Mouse (Mus musculus) v-Abl transformed pro-B cells (cell line): ENCODE data around the gene Thyn1.

Experiments used
- in situ Hi-C, 2 experiments: fragments of 400-800 bp; cut with MboI; formaldehyde crosslinking; loops; one replicate each; pipeline ENCODE4 v1.15.1; 2025; ENCODE audit not compliant: unreplicated experiment in 2 of 2

Gene Thyn1

DNA sequence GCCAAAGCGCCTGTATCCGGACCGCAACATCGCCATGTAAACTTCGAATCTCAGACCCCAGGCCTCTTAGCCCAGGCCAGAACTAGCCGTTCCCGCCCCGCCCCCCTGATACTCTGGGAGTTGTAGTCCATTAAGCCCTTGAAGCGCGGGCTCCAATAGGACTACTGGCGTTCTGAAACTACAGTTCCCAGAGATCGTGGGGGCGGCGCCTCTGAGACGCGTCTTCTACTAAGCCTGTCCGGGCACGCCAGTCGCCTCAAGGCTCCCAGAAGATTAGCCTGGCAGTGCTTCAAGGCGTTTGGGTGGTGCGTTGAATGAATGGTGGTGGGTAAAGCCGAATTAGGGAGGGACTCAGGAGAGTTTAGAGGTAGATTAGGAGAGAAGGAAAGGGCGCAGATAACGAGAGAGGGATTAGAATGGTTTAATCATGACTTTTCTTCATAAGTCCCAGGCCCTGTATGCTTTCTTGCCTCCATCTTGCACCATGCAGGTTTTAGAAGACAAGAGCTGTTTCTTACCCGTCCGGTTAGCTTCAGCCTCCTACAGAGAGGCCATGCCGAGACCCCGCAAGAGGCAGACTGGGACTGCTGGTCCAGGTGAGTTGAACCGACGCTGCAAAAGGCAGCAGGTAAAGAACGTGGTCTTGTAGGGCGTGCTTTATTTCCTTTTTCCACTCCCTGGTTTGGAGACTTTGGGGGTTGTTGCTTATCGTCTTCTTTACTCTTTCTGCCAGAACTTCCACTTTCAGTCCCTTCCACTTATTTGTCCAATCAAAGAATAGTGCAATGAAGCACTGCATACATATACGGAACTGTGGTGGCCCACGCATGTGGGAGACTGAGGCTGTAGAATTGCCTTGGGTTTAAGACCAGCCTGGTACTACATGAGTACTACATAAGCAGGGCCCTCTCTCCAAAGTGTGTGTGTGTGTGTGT, at the start of gene Thyn1, which contains the start of gene Acad8:
Thyn1 (plus strand) TSS at position 250 of the 935 bp plus-strand sequence.
Acad8 (minus strand) TSS at position 106 of the 935 bp plus-strand sequence.
- in situ Hi-C loops, result loop anchor here in 1 of 2 experiments (25.0 kb wide), 1 partner anchor 1862 kb away; no protein-coding TSS in a partner anchor

DNA sequence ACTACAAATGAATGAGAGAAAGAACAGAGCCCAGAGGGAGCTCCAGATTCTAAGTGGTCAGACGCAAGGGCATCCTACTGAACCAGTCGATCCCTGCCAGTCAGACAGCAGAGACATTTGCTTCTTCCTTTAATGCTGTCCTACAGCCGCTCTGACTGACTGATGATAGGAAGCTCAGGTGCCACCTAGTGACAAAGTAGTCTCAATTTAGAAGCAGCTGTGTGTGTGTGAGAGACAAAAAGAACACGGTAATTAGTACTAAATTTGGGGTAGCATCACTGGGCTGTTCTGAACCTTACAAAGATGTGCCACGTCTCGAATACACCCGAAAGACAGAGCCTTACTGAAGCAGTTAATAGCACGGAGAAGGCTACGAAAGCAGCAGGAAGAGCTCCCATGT, 21.8 kb upstream of the Thyn1 start:
- in situ Hi-C loops, result no loop called here

GRCm38 (mm10) chr9:26978776-26979175, 20.7 kb upstream of the Thyn1 start:
- in situ Hi-C loops, result no loop called here

DNA sequence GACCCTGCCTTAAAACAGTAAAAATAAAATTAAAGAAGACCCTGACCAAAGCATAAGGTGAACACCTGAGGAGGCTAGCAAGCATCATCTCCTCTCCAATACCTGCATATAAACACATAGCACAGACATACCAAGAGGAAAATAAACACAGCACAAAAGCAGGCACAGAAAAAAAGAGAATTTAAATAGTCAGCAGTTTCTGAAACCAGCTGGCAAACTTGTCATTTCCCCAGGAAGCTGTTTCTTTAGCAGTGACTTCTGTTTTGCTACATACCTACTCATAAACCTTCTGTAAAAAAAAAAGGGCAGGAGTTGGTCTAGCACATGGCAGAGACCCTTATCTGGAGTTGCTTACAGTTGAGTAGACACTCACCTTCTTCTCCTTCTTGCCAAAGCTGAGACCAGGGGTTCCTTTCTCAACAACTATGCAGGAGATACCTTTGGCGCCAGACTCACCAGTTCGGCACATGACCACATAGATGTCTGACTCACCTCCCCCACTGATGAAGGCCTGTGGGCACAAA, 14.4 kb upstream of the Thyn1 start:
- in situ Hi-C loops, result no loop called here

DNA sequence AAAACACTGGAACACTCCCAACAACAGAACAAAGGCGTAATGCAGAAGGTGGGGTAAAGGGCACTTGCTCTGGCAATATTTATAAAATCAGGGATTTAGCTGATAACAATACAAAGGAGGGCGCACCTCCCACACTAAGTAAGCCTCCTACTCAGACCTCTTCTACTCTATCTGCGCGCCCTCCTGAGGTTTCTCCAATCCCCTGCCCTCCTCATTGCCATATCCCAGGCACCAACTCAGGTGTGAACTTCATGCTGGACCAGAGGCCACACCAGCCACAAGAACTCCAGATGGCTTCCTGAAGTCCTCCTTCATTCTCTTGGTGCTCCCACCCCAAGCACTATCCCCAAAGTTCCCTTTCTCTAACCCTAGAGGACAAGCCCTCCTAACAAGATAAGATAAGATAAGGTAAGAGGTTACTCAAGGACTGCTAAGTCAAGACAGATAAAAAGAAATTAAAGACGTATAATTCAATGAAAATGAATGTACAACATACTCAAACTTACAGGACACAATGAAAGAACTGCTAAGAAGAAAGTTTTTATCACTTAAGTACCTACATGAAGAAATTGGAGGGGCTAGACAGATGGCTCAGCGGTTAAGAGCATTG, 13.7 kb upstream of the Thyn1 start:
- in situ Hi-C loops, result no loop called here

DNA sequence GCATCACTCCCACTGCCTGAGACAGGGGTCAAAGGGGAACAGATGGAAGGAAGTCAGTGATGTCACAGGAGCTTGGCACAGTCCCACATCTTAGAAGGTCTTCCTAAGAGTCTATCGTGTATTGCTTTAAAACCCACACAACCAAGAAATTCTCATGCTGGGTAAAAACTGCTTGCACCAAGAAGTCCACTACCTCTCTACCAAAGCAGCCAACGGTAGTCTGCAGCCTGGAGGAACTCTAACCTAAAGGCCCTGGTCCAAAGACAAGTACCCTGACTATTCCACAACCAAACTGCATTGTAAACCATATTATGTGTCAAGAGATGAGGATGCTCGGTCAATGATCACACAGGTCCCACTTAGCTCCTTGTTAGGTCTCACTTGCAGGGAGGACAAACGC, 9.3 kb upstream of the Thyn1 start:
- in situ Hi-C loops, result no loop called here

DNA sequence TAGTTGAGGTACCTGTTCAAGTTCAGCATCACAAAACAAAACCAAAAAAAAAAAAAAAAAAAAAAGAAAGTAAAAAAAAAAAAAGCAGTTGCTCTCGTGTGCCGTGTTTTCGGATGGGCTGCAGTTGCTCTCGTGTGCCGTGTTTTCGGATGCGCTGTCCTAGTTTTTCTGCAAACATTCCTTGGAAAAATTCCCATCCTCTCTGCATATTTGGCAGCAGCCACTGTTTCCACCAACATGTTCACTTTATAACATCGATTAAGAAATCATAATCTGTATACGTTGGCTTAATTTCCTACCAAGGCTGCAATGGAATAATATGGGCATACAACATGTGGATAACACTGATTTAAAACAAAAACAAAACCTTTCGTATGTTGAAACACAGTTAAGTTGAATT, 6.4 kb upstream of the Thyn1 start:
- in situ Hi-C loops, result no loop called here

DNA sequence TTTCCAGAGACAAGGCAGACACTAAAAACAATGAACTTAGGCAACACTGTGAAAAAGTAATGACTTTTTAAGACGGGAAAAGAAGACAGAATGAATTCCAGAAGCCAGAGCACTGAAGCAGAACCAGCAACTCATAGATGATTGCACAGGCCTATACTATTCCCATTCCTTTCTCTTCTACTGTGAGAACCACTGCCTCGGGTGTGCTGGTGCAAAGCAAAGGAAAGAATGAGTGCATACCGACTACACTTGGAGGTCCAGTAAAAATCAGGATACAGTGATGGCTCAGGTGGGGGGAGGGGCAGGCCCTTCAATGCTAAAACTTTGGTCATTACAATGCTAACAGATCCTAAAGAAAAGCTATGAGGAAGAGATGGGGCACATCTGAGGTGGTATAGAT, 5.6 kb upstream of the Thyn1 start:
- in situ Hi-C loops, result no loop called here

- in situ Hi-C loops, result no loop called here
Observed at GRCm38 (mm10) chr9:26997062-26997461, 2.4 kb upstream of the Thyn1 start.

GRCm38 (mm10) chr9:26997501-26997900, 2.0 kb upstream of the Thyn1 start:
- in situ Hi-C loops, result no loop called here

DNA sequence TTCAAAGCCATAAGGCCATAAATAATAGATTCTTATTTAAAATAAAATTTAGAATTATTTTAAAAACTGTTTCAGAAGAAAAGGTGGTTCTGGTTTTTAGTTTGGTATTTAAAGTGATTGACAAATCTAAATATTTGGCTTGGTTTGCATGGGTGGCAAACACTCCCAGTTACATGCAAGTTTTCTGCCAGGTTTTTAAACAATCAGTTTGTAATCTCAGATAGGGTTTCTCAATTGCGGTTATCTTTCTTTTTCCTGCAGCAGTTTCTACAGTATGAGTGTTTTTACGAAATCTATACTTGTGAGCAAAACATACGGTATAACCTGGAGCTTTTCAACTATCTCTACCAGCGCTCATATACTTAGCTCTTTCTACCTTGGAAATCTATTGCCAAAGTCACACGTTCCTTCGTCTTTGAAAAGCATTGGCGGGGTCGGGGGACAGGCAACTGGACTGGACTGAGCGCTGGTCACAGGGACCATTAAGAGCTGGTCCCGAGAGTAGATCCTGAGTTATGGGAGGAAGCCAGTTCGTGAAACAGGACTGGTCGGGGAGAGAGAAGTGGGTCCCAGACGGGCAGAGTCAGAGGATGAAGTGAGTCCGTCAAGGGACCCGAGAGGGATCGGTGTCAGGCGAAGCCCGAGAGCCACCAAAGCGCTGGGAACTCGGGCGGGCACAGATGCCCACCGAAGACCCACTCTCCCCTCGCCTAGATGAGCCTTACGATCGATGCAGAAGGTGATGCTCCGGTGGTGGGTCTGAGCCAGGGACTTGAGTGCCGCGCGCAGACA, 645 bp upstream of the Thyn1 start:
- in situ Hi-C loops, result no loop called here

- in situ Hi-C loops, result loop anchor here in 1 of 2 experiments (25.0 kb wide), 1 partner anchor 1868 kb away; no protein-coding TSS in a partner anchor
Observed at GRCm38 (mm10) chr9:27005231-27005630, 5.7 kb downstream of the Thyn1 start.

DNA sequence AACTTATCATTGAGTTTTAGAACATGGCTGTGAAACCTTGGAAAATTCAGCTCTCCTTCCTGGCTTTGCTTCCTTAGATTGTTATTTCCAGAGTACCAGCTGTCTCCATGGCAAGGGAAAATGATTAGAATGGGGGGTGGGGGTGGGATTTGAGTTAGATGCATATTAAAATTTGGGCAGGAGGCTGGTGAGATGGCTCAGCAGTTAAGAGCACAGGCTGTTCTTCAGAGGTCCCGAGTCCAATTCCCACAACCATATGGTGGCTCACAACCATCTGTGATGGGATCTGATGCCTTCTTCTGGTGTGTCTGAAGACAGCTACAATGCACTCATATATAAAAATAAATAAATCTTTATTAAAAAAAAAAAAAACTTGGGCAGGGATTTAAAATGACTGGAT, 6.4 kb downstream of the Thyn1 start:
- in situ Hi-C loops, result loop anchor here in 1 of 2 experiments (25.0 kb wide), 1 partner anchor 1869 kb away; no protein-coding TSS in a partner anchor

DNA sequence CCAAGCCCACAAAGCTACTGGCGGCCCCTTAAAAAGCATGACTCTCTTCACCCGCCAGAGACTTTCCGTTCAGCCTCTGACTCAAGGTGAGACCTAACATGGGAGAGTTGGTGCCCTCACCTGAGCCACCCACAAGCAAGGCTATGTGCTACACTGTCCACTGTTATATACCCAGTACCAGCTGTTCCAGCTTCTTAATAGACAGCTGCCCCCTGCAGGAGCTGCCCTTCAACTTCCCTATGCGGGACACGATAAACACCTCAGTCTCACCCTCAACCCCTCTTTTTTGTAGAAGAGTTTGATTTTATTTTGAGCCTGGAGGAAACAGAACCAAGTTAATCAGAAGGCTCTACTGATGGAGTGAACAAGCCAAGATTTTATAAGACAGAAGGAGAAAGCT, 7.4 kb downstream of the Thyn1 start:
- in situ Hi-C loops, result loop anchor here in 1 of 2 experiments (25.0 kb wide), 1 partner anchor 1870 kb away; no protein-coding TSS in a partner anchor

- in situ Hi-C loops, result loop anchor here in 1 of 2 experiments (25.0 kb wide), 1 partner anchor 1872 kb away; no protein-coding TSS in a partner anchor
Observed at GRCm38 (mm10) chr9:27009231-27009630, 9.7 kb downstream of the Thyn1 start.

- in situ Hi-C loops, result loop anchor here in 1 of 2 experiments (25.0 kb wide), 1 partner anchor 1874 kb away; no protein-coding TSS in a partner anchor
Observed at GRCm38 (mm10) chr9:27011572-27011971, 12.1 kb downstream of the Thyn1 start.

GRCm38 (mm10) chr9:27018961-27019360, 19.5 kb downstream of the Thyn1 start:
- in situ Hi-C loops, result loop anchor here in 1 of 2 experiments (25.0 kb wide), 1 partner anchor 1882 kb away; no protein-coding TSS in a partner anchor

DNA sequence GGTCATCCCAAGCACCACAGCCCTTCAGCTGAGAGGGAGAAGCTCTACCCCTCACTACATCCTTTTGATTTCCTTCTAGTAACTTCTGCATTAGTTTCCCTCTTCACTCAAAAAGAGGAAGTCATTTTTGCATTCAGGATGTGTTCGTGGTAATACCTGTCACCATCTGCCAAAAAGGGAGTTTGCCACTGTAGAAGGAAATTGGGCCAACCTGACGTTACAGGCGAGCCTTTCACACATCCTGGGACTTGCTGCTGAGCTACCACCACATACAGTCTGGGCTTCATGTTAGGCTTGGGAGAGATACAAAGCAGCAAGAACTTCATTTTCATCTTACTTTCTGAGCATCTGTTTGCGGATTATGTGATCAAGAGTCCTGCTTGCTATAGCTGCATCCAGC, 24.2 kb downstream of the Thyn1 start:
- in situ Hi-C loops, result loop anchor here in 1 of 2 experiments (25.0 kb wide), 1 partner anchor 1886 kb away; no protein-coding TSS in a partner anchor

GRCm38 (mm10) chr9:27026708-27027107, 27.2 kb downstream of the Thyn1 start:
- in situ Hi-C loops, result no loop called here
